9 mouse cellular contexts compared by ENCODE assay signal in the genomic region with DNA sequence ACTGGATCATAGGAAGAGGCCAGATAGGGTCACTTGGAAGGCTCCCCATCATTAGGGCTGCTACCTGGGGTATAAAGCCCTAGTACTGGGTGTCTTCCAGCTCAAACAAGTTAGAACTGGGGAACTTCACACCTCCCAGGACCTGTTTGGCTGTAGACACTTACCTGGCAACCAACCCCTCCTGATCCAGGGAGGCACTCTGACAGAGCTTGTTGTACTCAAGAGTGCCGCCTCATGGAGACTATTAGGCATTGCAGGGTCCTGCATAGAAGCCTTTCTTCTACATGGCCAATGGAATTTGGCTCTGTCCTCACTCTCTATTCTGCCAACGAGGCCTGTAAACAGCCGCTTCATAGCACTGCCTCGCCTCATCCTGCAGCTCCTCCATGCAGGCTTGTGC. TPM values are rescaled to one million over a fixed set of nuclear protein-coding genes. Genes with fewer than 3 reads are reported as not detected.
DNase-seq lines count a peak whose midpoint lies in the region; ATAC-seq lines count a peak whose summit lies in the region.
"Had no signal": no experiment of that assay in that cellular context is flagged by ENCODE, and none has a peak within 500 bp of the region (broad histone marks: within the 10 kb centered on the region; RNA-seq: fewer than 3 reads in every experiment).

No protein-coding gene starts in this region.

- no peaks in the 10 kb centered on the region for H3K9me3 ChIP-seq in hindbrain, embryonic 10.5 days
- H3K9me3 ChIP-seq in hindbrain, embryonic 12.5 days (replicated peaks), result no peaks in the 10 kb centered on the region
- H3K9me3 ChIP-seq: neural tube, embryonic 13.5 days had no signal

- H3K9ac ChIP-seq in hindbrain, embryonic 12.5 days, result no peak overlapping the region
- H3K9ac ChIP-seq: neural tube, embryonic 13.5 days had no signal

- WGBS in hindbrain, embryonic 10.5 days, result 31% methylated on average over 4 of the region's 4 CpGs
- WGBS in hindbrain, embryonic 12.5 days, result 22% methylated on average over 4 of the region's 4 CpGs

- no peak overlapping the region for H3K27ac ChIP-seq in hindbrain, embryonic 10.5 days
- H3K27ac ChIP-seq in hindbrain, embryonic 12.5 days, result no peak overlapping the region
- H3K27ac ChIP-seq: neural tube, embryonic 13.5 days had no signal

- peaks cover 11% of the 10 kb centered on the region; the same call in 1 of the 2 replicates for H3K4me1 ChIP-seq in hindbrain, embryonic 10.5 days (replicated peaks)
- 0 out of 2 replicates have a peak, but pooled peaks cover 3% of the 10 kb centered on the region for H3K4me1 ChIP-seq in hindbrain, embryonic 12.5 days

- ATAC-seq in hindbrain, embryonic 12.5 days (ENCODE audit: low FRiP score), result no peak

- peak; percentile 38 for DNase-seq in hindbrain, embryonic 10.5 days (ENCODE audit: low spot score)
- DNase-seq in thymus, postnatal 0 days (ENCODE audit: low spot score), result peak; percentile 50
- DNase-seq in thymus, adult 18-20 months, result no peak
- peak; percentile 74 for DNase-seq in fat pad, adult 2 months (ENCODE audit: extremely low read depth, low read depth, low spot score)
- peak; percentile 62 to 67 for DNase-seq in kidney, postnatal 36 days
- DNase-seq in retina, adult 2 months (ENCODE audit: low read depth, low spot score), result peak; percentile 9
- DNase-seq in urinary bladder, postnatal 10 days (ENCODE audit: low spot score), result no peak

- no peaks in the 10 kb centered on the region for H3K27me3 ChIP-seq in hindbrain, embryonic 10.5 days (ENCODE audit: insufficient read depth, poor library complexity, severe bottlenecking)
- no peaks in the 10 kb centered on the region for H3K27me3 ChIP-seq in hindbrain, embryonic 12.5 days
- H3K27me3 ChIP-seq: neural tube, embryonic 13.5 days had no signal

- H3K4me3 ChIP-seq in hindbrain, embryonic 10.5 days, result no peak overlapping the region
- H3K4me3 ChIP-seq in hindbrain, embryonic 12.5 days, result no peak overlapping the region
- H3K4me3 ChIP-seq: neural tube, embryonic 13.5 days had no signal

- no peak overlapping the region for H3K4me2 ChIP-seq in hindbrain, embryonic 12.5 days (replicated peaks)
- H3K4me2 ChIP-seq: neural tube, embryonic 13.5 days had no signal

- H3K36me3 ChIP-seq in hindbrain, embryonic 10.5 days, result peaks cover 18% of the 10 kb centered on the region; the same call in 1 of the 2 replicates
- H3K36me3 ChIP-seq in hindbrain, embryonic 12.5 days, result no peaks in the 10 kb centered on the region

RNA-seq across cellular contexts. Expression of a gene that starts 17.9 kb away (rescaled TPM):
- polyA plus RNA-seq in hindbrain, embryonic 10.5 days (2016; fragmentation: Nextera tagmentation; extraction: Ambion mirVana), result 3.5 and 3.8 TPM in 2 replicates
- polyA plus RNA-seq in hindbrain, embryonic 12.5 days (2016; fragmentation: Nextera tagmentation; extraction: Ambion mirVana), result 2.5 and 2.9 TPM in 2 replicates
- polyA plus RNA-seq in thymus, postnatal 0 days (2015; fragmentation: Nextera tagmentation; extraction: Ambion mirVana), result 28.7 and 30.5 TPM in 2 replicates

RNA-seq across cellular contexts. Expression of a gene that starts 32.5 kb away (rescaled TPM):
- 17.9 and 20.4 TPM in 2 replicates for polyA plus RNA-seq in hindbrain, embryonic 10.5 days (2016; fragmentation: Nextera tagmentation; extraction: Ambion mirVana)
- polyA plus RNA-seq in hindbrain, embryonic 12.5 days (2016; fragmentation: Nextera tagmentation; extraction: Ambion mirVana), result 17.9 and 19.4 TPM in 2 replicates
- polyA plus RNA-seq in thymus, postnatal 0 days (2015; fragmentation: Nextera tagmentation; extraction: Ambion mirVana), result 13.3 and 13.7 TPM in 2 replicates

Comparison
In these comparisons a context has a peak if more than half of its experiments do, and no peak if none do; other contexts are left out.
1. DNase-seq: peak in hindbrain, embryonic 10.5 days (single experiment), thymus, postnatal 0 days (single experiment), fat pad, adult 2 months (single experiment), kidney, postnatal 36 days (2 of 2) and retina, adult 2 months (single experiment); none in thymus, adult 18-20 months (0 of 2) and urinary bladder, postnatal 10 days (single experiment).